Mouse (Mus musculus) gastrocnemius, adult 2 months (tissue): ENCODE measurements around the gene Msmb. TPM values are rescaled to one million over a fixed set of nuclear protein-coding genes. Genes with fewer than 3 reads are reported as not detected.
"Not testable (repeated sequence)": the region's sequence is repeated elsewhere in the genome, so short reads cannot be mapped to it uniquely, and the experiment has no call there.

Source experiments
- DNase-seq: peaks from one replicate; pipeline ENCODE4 v3.0.0; 2022
- H3K27ac ChIP-seq: fragments of 200-600 bp; 2 replicates; pipeline ENCODE4 v1.8.1; 2022; ENCODE audit warnings: mild to moderate bottlenecking
- H3K4me3 ChIP-seq: fragments of 200-600 bp; 2 replicates; pipeline ENCODE4 v1.8.1; 2022; ENCODE audit warnings: mild to moderate bottlenecking, moderate library complexity
- CTCF ChIP-seq: fragments of 200-600 bp; IDR thresholded peaks from 2 replicates; pipeline ENCODE4 v1.8.1; 2022; ENCODE audit warnings: antibody characterized with exemption, mild to moderate bottlenecking, moderate library complexity
- intact Hi-C: fragments of 180-260 bp; cut with DNase I; formaldehyde crosslinking; loops from one replicate; pipeline ENCODE4 v1.15.1; 2025
- total RNA-seq, 2 experiments: library from RNA; stranded (reverse); gene quantifications; 2 replicates each; pipeline ENCODE4 v1.2.3; 2021

Gene Msmb
- total RNA-seq, 2 experiments from 2014 or later, result not detected

DNA sequence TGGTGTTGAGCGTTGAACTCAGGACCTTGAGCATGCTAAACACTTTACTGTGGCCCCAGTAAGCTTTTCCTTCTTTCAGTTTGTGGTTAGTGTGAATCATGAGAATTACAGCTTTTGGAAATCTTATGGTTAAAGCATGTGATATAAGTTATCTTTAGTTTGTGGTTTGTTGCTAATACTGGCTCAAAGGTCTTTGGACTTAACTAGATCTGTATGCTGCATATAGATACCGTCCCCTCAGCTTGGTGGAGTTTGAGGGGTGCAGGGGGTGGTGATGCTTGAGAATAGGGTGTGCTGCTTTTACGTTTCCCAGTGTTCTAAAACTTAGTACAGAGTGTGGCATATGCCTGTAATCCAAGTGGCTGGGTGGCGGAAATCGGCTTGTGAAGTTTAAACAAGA lies 25.5 kb downstream of the Msmb start:
- no peak overlapping the region; the same call in 1 of the 2 replicates for H3K4me3 ChIP-seq
- no peak for DNase-seq
- no peak overlapping the region for H3K27ac ChIP-seq
- intact Hi-C loops, result no loop called here
- no peak for TF ChIP-seq CTCF

- TF ChIP-seq CTCF, result no peak
- DNase-seq, result no peak
- Histone ChIP-seq H3K4me3 (no peak overlapping the region), H3K27ac (0 out of 2 replicates have a peak overlapping the region, but pooled peaks have one; percentile 2)
- intact Hi-C loops, result no loop called here
These were observed 26.9 kb downstream of the Msmb start for GRCm38 (mm10) chr14:32168653-32169231.

DNA sequence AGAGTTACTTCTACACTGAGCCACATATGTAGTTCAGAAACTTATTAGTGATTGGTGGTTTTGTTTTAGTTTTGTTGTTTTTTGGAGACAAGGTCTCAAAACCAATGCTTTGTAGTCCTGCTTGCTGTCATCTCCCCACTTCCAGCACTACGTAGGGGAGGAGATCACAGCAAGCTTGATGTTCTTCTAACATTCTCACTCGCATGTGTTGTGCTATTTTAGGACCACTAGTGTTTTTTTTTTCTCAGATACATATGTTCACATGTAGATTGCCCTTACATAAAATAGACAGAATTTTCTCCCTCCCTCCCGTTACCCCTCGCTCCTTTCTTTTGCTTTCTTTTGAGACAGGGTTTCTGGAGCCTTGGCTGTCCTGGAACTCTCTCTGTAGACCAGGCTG lies 28.3 kb downstream of the Msmb start:
- intact Hi-C loops, result no loop called here
- no peak for TF ChIP-seq CTCF
- no peak overlapping the region for H3K27ac ChIP-seq
- DNase-seq, result no peak
- H3K4me3 ChIP-seq, result no peak overlapping the region

GRCm38 (mm10) chr14:32175310-32175709 lies 33.5 kb downstream of the Msmb start:
- intact Hi-C loops, result no loop called here
- H3K27ac ChIP-seq, result no peak overlapping the region
- H3K4me3 ChIP-seq, result no peak overlapping the region
- no peak for DNase-seq
- TF ChIP-seq CTCF, result no peak

DNA sequence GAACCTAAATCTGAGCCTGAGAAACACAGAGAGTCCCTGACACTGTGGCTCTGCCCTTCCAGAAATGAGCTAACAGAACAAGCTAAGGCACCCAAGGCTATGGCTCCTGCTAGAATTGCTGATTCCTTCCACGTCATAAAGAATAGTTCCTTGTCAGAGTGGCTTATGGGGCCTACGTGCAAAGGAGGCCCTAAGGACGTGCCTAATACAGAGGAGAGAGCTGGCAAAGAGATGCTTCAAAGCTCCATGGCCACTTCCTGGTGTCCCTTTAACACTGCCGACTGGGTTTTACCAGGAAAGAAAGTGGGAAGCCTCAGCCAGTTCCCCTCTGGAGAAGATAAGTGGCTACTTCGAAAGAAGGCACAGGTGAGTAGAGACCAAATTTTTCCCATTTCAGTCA lies 34.8 kb downstream of the Msmb start:
- H3K4me3 ChIP-seq, DNase-seq, intact Hi-C loops, H3K27ac ChIP-seq: not testable (repeated sequence)

DNA sequence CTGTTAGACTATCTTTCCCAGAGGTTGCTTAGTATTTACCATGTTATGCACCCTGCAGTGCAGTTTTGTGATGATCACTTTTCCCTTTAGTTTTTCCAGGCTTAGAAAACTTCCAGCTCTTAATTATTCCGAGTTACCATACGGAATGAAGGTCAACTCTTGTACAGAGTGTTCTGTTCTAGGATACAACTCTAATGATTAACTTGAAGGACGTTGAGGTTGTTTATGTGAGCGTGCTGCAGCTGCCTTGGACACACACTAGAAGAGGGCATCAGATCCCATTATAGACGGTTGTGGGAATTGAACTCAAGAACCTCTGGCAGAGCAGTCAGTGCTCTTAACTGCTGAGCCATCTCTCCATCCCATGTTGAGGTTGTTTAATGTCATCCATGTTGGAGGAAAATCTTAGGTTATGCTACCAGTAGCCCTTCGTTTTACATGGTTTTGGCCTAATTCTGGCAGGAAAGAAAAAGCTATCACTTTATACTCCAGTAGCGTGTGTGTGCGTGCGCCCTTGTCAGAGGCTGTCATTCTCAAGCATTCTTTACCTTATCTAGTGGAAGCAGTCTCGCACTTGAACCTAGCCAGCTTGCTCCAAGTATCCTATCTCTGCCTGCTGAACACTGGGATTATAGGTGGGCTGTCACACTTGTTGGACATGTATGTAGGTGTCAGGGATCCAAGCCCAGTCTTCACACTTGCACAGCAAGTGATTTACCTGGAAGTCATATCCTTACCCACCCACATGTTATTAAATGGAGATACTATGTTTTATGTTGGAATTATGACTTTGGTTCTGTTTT lies 37.8 kb downstream of the Msmb start:
- no peak overlapping the region for H3K4me3 ChIP-seq
- DNase-seq, result no peak
- no peak for TF ChIP-seq CTCF
- intact Hi-C loops, result no loop called here
- no peak overlapping the region for H3K27ac ChIP-seq

DNA sequence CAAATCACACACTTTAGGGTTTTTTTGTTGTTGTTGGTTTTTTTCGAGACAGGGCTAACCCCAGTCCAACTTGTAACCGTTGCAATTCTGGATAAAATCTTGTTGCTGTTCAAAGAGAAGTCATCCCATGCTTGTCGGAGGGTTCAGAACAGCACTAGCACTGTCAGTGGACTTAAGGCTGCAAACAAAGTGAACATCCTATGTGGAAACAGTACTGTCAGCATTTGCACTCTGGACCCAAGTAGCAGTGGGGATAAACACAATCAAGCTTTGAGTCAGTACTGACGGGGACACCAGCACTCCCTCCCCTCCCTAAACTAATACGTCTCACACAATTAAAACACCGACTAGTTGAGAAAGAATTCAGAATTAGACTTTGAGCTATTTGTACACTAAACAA lies 39.0 kb downstream of the Msmb start:
- DNase-seq, result no peak
- no peak for TF ChIP-seq CTCF
- Histone ChIP-seq H3K4me3 (no peak overlapping the region), H3K27ac (no peak overlapping the region)
- intact Hi-C loops, result no loop called here

- DNase-seq, result no peak
- TF ChIP-seq CTCF, result no peak
- Histone ChIP-seq H3K27ac (no peak overlapping the region), H3K4me3 (no peak overlapping the region)
- intact Hi-C loops, result no loop called here
These were observed 42.0 kb downstream of the Msmb start for GRCm38 (mm10) chr14:32183846-32184245.

- Histone ChIP-seq H3K27ac (no peak overlapping the region), H3K4me3 (no peak overlapping the region)
- DNase-seq, result peak; percentile 24
- TF ChIP-seq CTCF, result no peak
- intact Hi-C loops, result loop anchor here (5.0 kb wide), 1 partner anchor 69 kb away; no protein-coding TSS in a partner anchor
These were observed 49.0 kb downstream of the Msmb start for GRCm38 (mm10) chr14:32190627-32191391.

DNA sequence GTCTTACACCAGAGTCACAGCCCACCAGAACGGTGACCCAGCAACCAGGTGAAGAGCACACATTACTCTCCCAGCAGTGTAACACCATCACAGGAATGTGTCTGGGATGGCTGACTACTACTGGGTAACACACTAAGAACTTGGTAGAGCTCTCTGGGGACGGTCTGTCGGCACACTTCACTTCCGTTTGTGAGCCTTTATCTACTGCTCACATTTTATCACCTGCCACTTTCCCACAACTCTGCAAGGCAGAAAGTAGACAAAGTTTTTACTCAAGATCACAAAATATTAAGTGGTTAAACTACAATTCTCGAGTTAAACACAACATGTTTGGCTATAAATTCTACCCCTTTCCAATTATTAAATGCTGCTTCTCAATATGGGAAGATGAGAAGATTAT lies 50.1 kb downstream of the Msmb start:
- Histone ChIP-seq H3K4me3 (no peak overlapping the region), H3K27ac (peak overlapping the region; percentile 52; the same call in 1 of the 2 replicates)
- intact Hi-C loops, result loop anchor here (5.0 kb wide), 1 partner anchor 70 kb away; no protein-coding TSS in a partner anchor
- DNase-seq, result no peak
- no peak for TF ChIP-seq CTCF

GRCm38 (mm10) chr14:32192437-32192836 lies 50.6 kb downstream of the Msmb start:
- intact Hi-C loops, result loop anchor here (5.0 kb wide), 1 partner anchor 70 kb away; no protein-coding TSS in a partner anchor
- peak; percentile 77 for TF ChIP-seq CTCF
- DNase-seq, result peak; percentile 72
- Histone ChIP-seq H3K27ac (peak overlapping the region; percentile 52; the same call in 1 of the 2 replicates), H3K4me3 (no peak overlapping the region)

DNA sequence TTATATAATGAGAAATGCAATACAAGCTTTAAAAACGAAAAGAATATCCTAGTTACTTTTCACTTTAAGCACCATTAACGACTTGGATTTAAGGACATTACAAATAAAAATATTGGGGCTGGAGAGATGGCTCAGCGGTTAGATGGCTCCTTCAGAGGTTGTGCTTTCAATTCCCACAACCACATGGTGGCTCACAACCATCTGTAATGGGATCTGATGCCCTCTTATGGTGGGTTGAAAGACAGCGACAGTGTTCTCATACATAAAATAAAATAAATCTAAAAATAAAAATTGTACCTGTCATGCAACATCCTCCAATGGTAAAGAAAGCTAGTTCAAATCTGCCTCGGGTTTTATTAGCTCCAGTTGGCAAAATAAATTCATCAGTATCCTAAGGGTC lies 51.7 kb downstream of the Msmb start:
- intact Hi-C loops, result loop anchor here (5.0 kb wide), 1 partner anchor 71 kb away; no protein-coding TSS in a partner anchor
- H3K27ac ChIP-seq, DNase-seq, H3K4me3 ChIP-seq: not testable (repeated sequence)
- 0 out of 2 replicates have a peak, but pooled peaks have one; percentile 2 for TF ChIP-seq CTCF

GRCm38 (mm10) chr14:32201354-32201753 lies 59.5 kb downstream of the Msmb start:
- intact Hi-C loops, result no loop called here
- TF ChIP-seq CTCF, result no peak
- no peak for DNase-seq
- peak overlapping the region; percentile 95 for H3K4me3 ChIP-seq
- peak overlapping the region; percentile 94 for H3K27ac ChIP-seq
